Mouse (Mus musculus) spleen, embryonic (tissue): Measurements from ENCODE around the gene Dlat.
"Not testable (repeated sequence)": the region's sequence is repeated elsewhere in the genome, so short reads cannot be mapped to it uniquely, and the experiment has no call there.

Experiments
- CTCF ChIA-PET: fragments of 350-600 bp; sonication (Branson Sonifier 250); formaldehyde crosslinking; loops from one replicate; lab custom pipeline; 2022; lab: Charles Lee

Dlat gene

GRCm38 (mm10) chr9:50664826-50665225 lies 5.2 kb upstream of the Dlat start:
- CTCF ChIA-PET, result interaction anchor here (0.6 kb wide), 1 partner anchor 202 kb away, joined by 3 read pairs; no protein-coding TSS in a partner anchor

GRCm38 (mm10) chr9:50660431-50660830 lies 851 bp upstream of the Dlat start:
- CTCF ChIA-PET, result interaction anchor here (0.7 kb wide), 1 partner anchor 414 kb away, joined by 5 read pairs; no protein-coding TSS in a partner anchor

- CTCF ChIA-PET, result interaction anchor here (0.6 kb wide), 1 partner anchor 313 kb away, joined by 4 read pairs; no protein-coding TSS in a partner anchor
Measured at GRCm38 (mm10) chr9:50658941-50659388, 615 bp downstream of the Dlat start.

GRCm38 (mm10) chr9:50658391-50658790 lies 1.2 kb downstream of the Dlat start:
- CTCF ChIA-PET, result interaction anchor here (0.6 kb wide), 1 partner anchor 314 kb away, joined by 4 read pairs; no protein-coding TSS in a partner anchor

- CTCF ChIA-PET, result no interaction called here
Measured at GRCm38 (mm10) chr9:50650503-50650902, 9.1 kb downstream of the Dlat start.

- CTCF ChIA-PET, result interaction anchor here (1.6 kb wide), 1 partner anchor 24 kb away, joined by 3 read pairs; no protein-coding TSS in a partner anchor
Measured at GRCm38 (mm10) chr9:50646826-50647370, 12.7 kb downstream of the Dlat start.

- CTCF ChIA-PET, result no interaction called here
Measured at GRCm38 (mm10) chr9:50634270-50634669, 25.3 kb downstream of the Dlat start.

GRCm38 (mm10) chr9:50633059-50633458 lies 26.5 kb downstream of the Dlat start:
- CTCF ChIA-PET, result interaction anchor here (0.8 kb wide), 1 partner anchor 111 kb away, joined by 5 read pairs; no protein-coding TSS in a partner anchor

- CTCF ChIA-PET, result interaction anchor here (0.6 kb wide), 1 partner anchor 103 kb away, joined by 6 read pairs; no protein-coding TSS in a partner anchor
Measured at GRCm38 (mm10) chr9:50632016-50632688, 27.4 kb downstream of the Dlat start.

GRCm38 (mm10) chr9:50630903-50631302 lies 28.7 kb downstream of the Dlat start:
- CTCF ChIA-PET, result not testable (repeated sequence)

- CTCF ChIA-PET, result no interaction called here
Measured at GRCm38 (mm10) chr9:50617794-50618330, 41.7 kb downstream of the Dlat start.

GRCm38 (mm10) chr9:50616766-50617603 lies 42.6 kb downstream of the Dlat start, which contains the start of the genes Pih1d2 and Nkapd1:
Gene Pih1d2, plus strand, starts transcription at chr9:50617321.
Gene Nkapd1, minus strand, starts transcription at chr9:50617464.
- CTCF ChIA-PET, result interaction anchor here (0.6 kb wide), 1 partner anchor 61 kb away, joined by 3 read pairs; no protein-coding TSS in a partner anchor

GRCm38 (mm10) chr9:50616161-50616560 lies 43.4 kb downstream of the Dlat start:
- CTCF ChIA-PET, result no interaction called here

- CTCF ChIA-PET, result no interaction called here
Measured at GRCm38 (mm10) chr9:50612115-50612514, 47.5 kb downstream of the Dlat start.

- CTCF ChIA-PET, result interaction anchor here (1.0 kb wide), 1 partner anchor 76 kb away, joined by 3 read pairs; the partner anchor contains the start of gene Pts
Measured at GRCm38 (mm10) chr9:50604338-50604737, 55.2 kb downstream of the Dlat start.

- CTCF ChIA-PET, result interaction anchor here (1.0 kb wide), 1 partner anchor 76 kb away, joined by 3 read pairs; the partner anchor contains the start of gene Pts
Measured at GRCm38 (mm10) chr9:50603998-50604324, 55.6 kb downstream of the Dlat start.

GRCm38 (mm10) chr9:50603189-50603997 lies 56.2 kb downstream of the Dlat start, which contains the start of the genes Sdhd and Timm8b:
Gene Sdhd, minus strand, starts transcription at chr9:50603812.
Gene Timm8b, plus strand, starts transcription at chr9:50603910.
- CTCF ChIA-PET, result interaction anchor here (1.0 kb wide), 1 partner anchor 75 kb away, joined by 3 read pairs; the partner anchor contains the start of gene Pts

- CTCF ChIA-PET, result interaction anchor here (0.5 kb wide), 1 partner anchor 107 kb away, joined by 3 read pairs; no protein-coding TSS in a partner anchor
Measured at GRCm38 (mm10) chr9:50602055-50602845, 57.3 kb downstream of the Dlat start.

GRCm38 (mm10) chr9:50601536-50601935 lies 58.0 kb downstream of the Dlat start:
- CTCF ChIA-PET, result no interaction called here
